Mouse (Mus musculus) urinary bladder, adult 18-20 months (tissue): ENCODE data around the gene Rbm25.
A peak's percentile ranks its signal among the peaks of the same experiment; 100 is the strongest.

Experiments
- DNase-seq, 2 experiments: peaks; one replicate each; pipeline ENCODE4 v3.0.0; 2022; ENCODE audit warnings: low spot score in 2 of 2, mixed read lengths in 2 of 2

Gene Rbm25

DNA sequence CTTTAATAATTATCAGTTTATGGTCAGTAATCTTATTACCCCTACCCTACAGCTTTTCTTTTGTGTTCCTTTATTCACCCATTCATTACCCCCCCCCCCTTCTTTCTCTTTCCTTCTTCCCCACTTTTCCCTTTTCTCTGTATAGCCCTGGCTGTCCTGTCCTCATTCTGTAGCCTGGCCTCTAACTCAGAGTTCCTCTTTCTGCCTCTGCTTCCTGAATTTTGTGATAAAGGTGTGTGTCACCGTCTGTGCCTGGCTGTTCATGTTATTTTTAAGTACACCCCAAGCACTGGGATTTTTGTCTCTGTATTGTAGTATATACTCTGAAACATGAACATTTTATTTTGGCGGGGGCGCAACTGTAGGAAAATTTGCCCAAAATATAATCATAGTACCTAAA is 19.3 kb downstream of the Rbm25 start:
- no peak for DNase-seq

DNA sequence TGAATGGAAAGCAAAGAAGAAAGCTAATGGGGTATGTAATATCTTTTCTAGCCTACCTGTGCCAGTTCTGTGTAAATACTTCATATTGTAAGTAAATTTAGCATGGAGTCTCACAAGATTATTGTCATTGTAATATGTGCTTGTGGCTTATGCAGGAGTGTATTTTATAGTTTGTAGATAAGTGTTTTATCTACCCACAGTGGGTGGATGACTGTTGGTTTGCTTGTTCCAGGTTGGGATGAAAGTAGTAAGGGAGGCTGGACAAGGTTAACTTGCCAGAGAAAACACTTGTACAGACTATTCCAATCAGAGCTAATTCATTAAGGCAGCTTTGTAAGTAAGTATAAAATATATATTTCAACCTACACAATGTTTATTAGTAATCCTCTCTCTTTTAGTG is 20.4 kb downstream of the Rbm25 start:
- DNase-seq, result no peak

DNA sequence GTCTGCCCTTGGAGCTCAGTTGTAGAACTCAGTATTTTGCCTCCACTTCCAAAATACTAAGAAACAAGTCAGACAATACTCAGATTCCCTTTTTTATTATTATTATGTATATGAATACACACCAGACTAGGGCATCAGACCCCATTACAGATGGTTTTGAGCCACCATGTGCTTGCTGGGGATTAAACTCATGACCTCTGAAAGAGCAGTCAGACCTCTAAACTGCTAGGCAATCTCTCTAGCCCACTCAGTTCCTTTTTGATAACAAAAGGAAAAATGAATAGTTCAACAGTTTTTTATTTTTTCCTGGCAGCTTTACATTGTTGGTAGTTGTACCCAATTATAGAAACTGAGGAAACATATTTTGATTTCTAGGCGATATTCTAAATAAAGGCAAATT is 54.4 kb downstream of the Rbm25 start:
- no peak for DNase-seq

DNA sequence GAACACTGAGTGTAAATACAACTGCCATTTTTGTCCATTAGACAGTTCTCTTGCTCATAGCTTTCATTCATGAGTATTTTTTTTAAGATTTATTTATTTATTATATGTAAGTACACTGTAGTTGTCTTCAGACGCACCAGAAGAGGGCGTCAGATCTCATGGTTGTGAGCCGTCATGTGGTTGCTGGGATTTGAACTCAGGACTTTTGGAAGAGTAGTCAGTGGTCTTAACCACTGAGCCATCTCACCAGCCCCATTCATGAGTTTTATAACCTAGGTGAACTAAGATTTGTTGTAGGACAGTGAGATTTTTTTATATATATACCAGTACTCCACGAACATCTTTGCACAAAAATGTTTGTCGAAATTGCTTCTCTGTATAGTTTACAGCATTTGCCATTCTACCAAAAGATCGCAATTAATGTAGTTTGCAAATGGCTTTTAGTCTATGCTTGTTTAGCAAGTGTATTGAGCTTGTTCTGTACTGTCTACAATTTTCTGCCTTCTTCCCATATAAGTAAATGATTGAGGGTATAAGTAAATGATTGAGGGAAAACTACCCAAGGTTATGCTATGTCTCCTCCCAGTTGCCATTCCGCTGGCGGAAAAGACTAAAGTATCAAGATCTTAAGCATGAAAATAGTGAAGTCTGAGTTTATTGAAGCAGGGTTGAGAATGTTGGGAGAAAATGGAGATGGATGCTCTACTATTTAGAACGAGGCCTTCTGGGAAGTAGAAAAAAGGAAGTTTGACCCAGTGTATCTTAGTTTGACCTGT is 55.7 kb downstream of the Rbm25 start:
- DNase-seq, result no peak

DNA sequence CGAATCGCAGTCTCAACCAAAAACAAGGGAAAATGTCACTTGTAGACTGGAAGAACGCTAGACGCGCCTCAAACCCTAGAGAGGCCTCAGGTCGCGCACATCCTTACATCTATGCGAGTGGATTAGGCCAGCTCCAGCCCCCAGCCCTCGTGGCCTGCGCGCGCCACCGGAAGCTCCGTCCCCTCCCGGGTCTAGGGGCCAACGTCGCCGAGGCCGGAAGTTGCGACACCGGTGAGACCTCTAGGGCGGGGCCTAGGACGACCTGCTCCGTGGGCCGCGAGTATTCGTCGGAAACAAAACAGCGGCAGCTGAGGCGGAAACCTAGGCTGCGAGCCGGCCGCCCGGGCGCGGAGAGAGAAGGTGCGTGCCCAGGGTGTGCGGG is 56.9 kb downstream of the Rbm25 start, which contains the start of gene Psen1:
TSS of gene Psen1 (plus strand) at position 219 of the 382 bp plus-strand sequence.
- peak; percentile 90 to 91 for DNase-seq

DNA sequence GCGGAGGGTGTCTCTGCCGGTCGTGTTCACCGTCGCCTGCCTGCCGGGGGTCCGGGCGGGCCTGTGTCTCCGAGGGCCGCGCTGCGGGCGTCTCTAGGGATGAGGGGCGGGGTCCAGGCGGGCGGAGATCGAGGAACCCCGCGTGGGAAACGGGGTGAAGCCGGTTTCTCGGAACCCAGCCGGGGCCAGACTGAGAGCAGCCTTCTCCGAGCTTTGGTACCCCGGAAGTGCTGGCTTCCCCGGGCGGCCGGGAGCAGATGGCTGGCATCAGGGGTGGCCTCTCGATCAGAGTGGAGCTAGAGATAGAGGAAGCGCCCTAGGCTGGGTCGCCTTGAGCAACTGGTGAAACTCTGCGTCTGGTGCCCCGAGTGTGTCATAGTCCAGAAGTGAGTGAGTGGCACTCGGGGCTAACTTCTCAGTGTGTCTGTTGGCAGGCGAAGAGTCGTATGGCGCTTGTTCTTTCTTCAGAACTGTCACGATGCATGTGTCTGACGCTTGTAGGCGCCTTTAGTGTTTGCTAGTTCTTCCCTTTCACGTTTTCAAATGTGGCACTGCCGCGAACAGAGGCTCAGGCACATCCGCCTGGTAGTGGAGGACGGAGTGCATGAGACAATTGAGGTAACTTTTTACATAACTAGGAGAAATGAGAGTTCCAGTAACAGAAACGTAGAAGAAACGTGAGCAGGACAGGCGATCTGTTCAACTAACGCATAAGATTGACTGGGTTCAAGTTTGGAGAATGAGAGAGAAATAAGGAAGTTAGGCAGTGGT is 57.5 kb downstream of the Rbm25 start:
- no peak for DNase-seq

DNA sequence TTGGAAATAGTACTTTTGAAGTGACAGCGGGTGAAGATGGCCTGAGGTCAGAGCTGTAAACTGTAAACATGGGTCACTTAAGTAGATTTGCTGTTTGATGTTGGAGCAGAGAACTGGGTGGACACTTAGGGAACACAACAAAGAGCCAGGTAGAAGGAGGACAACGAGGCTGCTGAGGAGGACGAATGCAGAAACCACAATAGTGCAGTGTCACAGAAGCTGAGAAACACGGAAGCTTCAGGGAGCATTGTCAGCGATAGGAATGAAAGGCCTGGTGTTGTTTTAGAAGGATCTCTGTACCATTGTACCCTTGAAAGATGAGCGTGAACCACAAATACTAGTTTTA is 58.0 kb downstream of the Rbm25 start:
- DNase-seq, result no peak

DNA sequence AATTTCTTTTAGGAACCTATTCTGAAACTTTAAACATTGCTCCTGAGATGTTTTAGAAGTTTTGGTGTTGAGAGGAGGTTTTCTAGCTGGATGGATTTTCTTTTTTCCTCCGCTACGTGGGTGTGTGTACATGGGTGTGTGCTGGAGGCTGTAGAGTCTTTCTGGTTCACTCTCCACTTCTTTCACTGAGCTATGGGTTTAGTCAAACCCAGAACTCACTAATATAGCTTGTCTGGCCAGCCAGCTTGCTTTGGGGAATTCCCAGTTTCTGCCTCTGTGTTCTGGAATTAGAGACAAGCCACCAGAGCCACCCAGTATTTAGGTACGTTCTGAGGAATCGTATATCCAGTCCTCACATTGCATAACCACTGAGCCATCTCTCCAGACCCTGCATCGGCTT is 63.0 kb downstream of the Rbm25 start:
- no peak for DNase-seq

DNA sequence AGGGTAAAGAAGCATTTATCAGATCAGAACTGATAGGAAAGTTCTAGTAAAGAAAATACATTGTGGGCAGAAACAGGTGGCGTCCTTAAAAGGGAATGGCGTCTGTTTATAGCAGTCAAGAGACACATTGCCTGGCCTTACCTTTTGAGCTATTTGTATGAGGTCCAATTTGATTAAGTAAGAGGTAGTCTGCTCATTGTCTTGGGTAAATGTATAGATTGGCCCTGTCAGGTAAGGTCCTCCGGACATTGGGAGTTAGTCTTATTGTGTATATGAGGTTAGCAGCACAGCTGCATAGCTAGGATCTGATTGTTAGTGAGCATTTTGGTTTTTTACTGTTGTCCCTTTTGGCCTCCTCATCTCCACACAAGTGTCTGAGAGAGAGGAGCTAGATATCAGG is 63.6 kb downstream of the Rbm25 start:
- no peak for DNase-seq

DNA sequence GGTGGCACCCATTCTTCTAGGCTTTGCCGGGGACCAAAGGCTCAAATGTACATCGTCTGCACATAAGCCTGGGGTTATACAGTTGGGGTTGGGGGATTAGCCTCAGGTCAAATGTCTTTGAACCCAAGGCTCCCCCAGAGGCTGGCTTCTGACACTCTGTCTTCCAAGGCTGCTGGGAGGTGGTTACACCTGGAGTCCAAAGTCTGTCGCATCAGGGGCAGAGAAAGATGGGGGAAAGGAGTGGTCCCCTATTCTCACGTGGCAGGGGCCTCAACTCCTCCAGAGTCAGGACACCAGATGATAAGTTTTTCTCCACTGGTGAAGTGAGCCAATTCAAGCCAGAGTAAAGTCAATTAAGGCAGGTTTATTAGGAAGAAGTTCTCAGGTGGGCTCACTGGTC is 67.6 kb downstream of the Rbm25 start:
- no peak for DNase-seq

DNA sequence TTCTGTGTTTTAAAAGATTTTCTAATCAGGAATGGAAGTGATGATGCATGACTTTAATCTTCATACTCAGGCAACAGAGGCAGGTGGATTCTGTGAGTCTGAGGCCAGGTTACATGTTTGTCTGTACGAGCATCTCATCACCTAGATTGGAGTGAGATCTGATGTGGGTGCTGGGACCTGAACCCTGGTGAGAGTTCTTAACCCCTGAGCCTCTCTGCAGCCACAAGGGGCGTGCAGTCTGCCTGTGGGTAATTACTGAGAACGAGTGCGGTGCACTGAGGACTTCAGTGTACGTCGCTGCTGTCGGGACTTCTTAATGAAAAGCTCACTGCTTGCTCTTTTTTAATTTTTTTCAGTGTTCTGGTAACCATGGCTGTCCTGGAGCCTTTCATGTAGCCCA is 70.6 kb downstream of the Rbm25 start:
- no peak for DNase-seq

DNA sequence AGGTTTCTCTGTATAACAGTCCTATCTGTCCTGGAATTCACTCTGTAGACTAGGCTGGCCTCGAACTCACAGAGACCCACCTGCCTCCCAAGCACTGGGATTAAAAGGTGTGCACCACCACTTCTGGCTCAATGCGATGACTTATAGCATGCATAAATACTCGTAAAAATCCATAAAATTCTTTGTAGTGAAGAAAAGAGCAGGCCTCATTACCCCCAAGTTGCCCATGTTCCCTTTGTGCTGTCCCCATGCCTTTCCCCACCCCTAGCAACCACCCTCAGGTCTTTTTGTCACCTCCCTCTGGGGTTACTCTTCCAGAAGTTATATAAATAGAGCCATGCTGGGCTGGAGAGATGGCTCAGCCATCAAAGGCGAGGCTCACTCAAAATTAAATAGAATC is 71.8 kb downstream of the Rbm25 start:
- DNase-seq, result no peak

DNA sequence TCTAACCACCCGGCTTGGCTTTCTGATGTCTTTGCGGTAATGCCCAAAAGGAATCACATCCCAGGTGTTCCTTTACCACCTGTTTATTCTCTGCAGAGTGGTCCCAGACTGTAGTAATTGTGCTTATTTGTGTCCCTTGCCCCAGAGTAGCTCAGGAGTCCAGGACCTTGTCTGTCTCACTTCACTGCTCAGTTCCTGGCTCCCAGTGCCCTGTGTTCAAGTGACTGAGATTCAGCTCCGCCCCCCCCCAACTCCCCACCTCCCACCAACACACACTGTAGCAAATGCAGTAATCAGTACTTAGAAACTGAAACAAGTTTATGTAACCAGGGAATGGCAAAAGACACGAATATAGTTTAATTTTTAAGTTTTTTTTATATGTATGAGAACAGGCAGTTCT is 75.9 kb downstream of the Rbm25 start:
- DNase-seq, result no peak

DNA sequence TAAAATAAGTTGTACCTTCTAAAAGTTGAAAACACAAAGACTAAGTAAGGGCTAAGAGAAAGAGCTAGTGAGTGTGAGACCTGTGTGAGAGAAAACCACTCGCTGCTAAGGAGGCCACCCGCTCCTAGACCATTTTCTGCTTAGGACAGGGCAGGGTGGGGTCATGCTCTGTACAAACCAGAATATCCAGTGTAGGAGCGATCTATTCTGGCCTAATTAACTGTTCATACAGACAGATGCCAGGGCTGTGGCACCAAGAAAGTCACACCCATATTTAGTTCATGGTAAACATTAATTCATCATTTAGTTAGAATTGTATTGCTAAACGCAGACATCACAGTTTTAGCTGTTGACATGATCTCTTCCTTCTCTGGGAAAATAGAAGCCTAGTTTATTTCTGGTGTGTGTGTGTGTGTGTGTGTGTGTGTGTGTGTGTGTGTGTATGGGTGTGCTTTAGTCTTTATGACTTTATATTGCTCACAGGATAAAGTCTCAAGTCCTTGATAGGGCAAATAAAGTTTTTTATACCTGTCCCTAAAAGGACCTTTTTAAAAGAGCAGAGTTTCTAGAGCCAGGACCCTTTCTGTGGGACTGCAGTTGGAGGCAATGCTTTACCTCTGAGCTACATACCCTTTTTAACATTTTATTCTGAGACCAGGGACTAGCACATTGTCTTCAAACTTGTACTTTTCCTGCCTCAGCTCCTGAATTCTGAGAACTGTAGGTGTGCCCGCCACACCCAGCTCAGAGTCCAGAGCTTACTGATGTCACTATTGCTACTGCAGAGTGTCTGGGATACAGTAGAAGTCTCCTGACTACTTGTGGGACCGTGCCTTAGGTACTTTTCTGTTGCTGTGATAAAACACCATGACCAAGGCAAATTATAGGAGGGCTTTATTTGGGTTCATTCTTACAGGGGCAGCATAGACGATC is 77.4 kb downstream of the Rbm25 start:
- no peak for DNase-seq

DNA sequence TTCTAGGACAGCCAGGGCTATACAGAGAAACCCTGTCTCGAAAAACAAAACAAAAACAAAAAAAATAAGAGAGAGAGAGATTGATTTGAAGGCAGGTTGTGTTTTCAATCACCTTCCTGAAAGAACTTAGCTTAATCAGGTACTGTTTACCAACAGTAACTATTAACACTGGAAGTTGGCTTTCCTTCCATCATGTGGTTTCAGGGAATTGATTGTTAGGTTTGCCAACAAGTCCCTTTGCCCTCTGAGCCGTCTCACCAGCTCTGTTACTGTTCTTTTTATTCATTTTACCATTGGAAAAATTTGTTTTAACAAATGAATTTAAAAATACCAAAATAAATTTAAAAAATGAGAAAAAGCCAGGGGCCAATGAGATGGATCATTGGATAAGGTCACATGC is 78.9 kb downstream of the Rbm25 start:
- no peak for DNase-seq

DNA sequence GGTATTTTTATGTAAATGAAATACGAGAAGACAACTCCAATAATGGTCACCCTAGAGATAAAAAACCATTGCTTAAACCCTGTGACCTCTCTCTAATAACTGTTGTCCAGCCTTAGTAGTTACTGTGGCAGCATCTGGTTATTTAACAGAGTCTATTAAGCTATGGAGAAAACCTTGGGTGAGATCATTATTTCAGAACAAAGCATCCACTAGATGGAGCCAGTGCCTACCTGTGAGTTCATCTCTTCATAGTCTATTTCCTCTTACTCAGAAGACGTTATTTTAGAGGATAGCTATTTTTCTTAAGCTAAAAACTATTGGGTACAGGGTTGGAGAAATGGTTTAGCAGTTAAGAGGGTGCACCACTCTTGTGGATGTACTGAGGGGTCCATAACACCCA is 82.7 kb downstream of the Rbm25 start:
- DNase-seq, result no peak

DNA sequence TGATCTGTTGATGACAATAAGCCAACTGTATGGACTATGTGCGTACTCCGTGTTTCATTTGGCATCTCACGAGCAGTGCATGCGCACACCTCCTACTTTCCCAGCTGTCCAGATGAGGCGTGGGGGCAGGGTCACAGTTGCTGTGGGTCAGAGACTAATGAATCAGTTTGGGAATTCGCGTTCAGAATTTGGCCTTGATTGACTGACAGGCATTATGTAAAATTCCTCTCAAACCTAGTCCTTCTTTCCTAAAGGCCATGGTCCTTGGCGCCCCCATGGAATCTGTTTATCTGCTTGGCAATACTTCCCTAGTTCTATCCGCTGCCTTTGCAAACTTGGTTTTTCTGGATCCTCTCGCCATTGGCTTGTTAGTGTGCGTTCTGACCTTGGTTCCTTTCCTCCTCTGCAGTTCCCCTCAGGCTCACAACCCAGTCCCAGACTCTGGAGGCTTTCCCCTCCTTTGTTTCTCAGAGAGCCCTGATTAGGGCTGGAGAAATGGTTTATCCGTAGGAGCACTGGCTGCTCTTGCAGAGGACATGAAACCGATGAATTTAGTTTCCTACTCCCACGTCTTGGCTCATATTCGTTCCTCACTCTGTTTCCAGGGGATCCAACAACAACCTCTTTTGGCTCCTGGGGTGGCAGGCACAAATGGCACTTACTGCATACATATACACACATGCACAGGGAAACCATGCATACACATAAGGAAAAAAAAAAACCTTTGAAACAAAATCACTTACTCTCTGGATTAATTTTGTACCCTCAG is 85.6 kb downstream of the Rbm25 start:
- no peak for DNase-seq

DNA sequence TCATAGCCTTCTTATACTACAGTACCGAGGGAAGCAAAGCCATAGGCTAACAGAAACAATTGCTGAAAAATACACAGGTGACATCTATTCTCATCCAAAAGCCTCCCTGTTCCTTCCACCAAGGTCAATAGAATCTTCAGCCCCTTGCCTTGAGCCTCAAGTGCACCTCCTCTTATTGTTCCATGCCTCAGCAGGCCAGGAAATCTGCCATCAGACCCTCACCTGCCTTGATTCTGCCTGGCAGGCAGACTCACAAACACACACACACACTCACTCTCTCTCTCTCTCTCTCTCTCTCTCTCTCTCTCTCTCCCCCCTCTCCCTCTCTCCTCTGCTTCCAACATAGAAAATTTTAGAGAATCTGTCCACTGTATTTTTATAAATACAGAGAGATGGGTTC is 88.4 kb downstream of the Rbm25 start:
- no peak for DNase-seq

DNA sequence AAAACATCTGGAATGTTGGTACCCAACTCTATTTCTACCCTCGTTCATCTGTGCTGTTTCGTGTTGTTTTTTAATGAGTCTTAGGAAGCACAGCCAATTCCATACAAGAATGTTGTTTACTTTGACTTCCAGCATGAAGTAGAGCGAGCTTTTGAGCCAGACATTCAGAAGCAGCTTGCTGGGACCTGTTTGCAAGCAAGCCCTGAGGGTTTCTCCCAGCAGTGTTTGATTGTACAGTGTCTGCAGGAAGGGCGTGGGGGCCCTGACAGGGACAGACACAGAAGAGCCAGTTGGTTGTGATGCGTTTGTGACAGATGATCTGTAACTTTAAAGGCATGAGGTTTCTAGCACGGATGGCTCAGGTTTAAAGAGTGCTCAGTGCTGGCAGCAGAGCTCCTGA is 90.2 kb downstream of the Rbm25 start:
- peak in 1 of 2 experiments; percentile 21 for DNase-seq

DNA sequence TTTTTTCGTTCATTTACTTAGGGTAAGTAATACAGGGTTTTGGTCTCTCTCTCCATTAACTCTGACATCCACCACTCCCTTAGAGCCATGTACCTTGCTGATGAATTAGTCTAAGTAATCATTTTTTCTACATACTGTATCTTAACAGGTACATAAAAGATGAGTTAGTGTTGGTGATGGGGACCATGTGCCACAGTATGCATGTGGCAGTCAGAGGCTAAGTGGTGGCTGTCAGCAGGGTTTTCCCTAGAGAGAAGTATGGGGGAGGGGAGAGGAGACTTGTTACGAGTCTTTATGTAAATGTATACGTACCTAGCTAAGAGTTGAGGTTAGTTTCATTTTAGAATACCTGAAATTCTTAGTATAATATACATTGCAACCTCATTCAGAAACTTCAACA is 92.0 kb downstream of the Rbm25 start:
- no peak for DNase-seq

DNA sequence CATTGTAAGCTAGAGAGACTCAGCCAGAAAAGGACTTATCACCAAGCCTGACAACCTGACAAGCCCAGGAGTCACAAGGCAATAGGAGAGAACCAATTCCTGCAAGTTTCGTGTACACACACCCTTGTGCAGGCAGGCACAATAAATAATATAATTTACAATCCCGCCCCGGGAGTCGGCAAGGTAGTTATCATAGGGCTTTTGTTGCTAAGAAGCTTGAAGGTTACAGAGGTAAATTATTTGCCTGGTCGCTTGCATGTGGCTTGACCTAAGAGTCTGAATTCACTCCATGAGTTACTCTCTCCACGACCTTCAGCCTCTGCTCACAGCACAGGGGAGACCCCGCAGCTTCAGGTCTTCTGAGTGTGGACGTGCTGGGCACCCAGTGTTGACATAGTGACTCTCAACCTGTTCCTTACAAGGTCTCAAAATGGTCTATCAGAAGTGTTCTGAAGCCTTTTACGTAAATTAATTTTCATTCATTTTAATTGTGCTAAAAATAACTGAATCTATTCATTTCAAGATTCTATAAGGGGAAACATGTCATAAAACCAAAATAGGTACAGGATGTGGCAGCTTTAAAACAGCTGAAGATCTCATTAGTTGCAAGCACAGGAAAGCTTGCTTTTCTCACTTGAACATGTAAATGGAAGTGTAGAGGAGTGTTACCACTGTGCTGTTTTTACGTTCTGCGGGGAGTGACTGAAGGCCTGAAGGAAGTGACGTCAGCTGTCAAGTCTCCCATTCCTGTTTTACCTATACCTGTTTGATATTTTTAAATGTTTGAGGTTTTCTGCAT is 95.7 kb downstream of the Rbm25 start:
- DNase-seq, result no peak
